ENCODE assay signal across 18 mouse cellular contexts in the genomic region with DNA sequence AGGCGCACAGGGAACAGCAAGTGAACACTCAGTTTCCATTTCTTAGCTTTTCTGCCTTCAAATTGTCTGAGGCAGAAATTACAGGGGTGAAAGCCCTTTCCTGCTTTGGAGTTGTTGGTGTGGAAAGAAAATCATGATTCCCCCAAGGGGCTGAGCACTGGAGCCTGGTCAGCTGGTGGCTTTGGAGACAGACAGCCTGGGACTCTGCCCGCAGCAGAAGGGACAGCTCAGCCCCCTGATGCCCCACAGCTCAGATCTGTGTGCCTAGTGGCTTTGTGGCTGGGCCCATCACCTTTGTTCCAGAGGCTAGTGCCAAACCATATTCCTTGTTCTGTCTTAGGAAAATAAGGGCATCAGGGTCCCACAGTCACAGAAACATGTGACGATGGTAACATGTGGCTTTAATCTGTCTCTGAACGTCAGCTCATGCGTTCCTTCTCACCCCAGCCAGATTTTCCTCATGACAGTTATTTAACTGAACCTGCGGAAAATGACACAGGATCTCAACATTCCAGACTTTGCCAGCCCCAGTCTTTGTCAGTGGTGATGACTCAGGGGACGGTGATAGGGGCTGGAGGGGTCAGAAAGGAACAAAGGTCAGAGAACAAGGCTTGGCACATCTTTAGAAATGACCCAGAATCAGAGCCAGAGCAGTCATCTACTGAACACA. TPM values are rescaled to one million over a fixed set of nuclear protein-coding genes. Genes with fewer than 3 reads are reported as not detected.
DNase-seq lines count a peak whose midpoint lies in the region; ATAC-seq lines count a peak whose summit lies in the region.
"Had no signal": no experiment of that assay in that cellular context is flagged by ENCODE, and none has a peak within 500 bp of the region (broad histone marks: within the 10 kb centered on the region; RNA-seq: fewer than 3 reads in every experiment).

No protein-coding gene starts in this region.

- no peak for ATAC-seq in heart, embryonic 12.5 days (ENCODE audit: insufficient number of reproducible peaks, low FRiP score)
- no peak for ATAC-seq in limb, embryonic 13.5 days (ENCODE audit: low FRiP score, low read depth)
- ATAC-seq: forebrain, embryonic 13.5 days had no signal

- no peak overlapping the region for H3K4me3 ChIP-seq in heart, embryonic 12.5 days
- no peak overlapping the region for H3K4me3 ChIP-seq in limb, embryonic 13.5 days
- H3K4me3 ChIP-seq: forebrain, embryonic 13.5 days; hindbrain, embryonic 15.5 days; kidney, embryonic 15.5 days; neural tube, embryonic 13.5 days; stomach, embryonic 15.5 days had no signal

- H3K9me3 ChIP-seq in heart, embryonic 12.5 days (replicated peaks), result no peaks in the 10 kb centered on the region
- H3K9me3 ChIP-seq in limb, embryonic 13.5 days, result no peaks in the 10 kb centered on the region
- H3K9me3 ChIP-seq: forebrain, embryonic 13.5 days; hindbrain, embryonic 15.5 days; kidney, embryonic 15.5 days; neural tube, embryonic 13.5 days; stomach, embryonic 15.5 days had no signal

- DNase-seq in adrenal gland, adult (ENCODE audit: inconsistent age in 2 of 2, low spot score in 1 of 2), result peak; percentile 60 to 66
- no peak for DNase-seq in adrenal gland, postnatal 25 days
- peak; percentile 38 for DNase-seq in heart, postnatal 4 days
- peak; percentile 50 for DNase-seq in NIH3T3 (ENCODE audit: low read depth)
- DNase-seq in thymus, adult 18-20 months, result no peak
- DNase-seq in natural killer cell, adult 2 months (ENCODE audit: low spot score in 2 of 2), result no peak
- DNase-seq: cerebellum, postnatal 14 days; gastrocnemius, postnatal 14 days; left cerebral cortex, postnatal 4 days; midbrain, embryonic 14.5 days; right cerebral cortex, postnatal 14 days had no signal

- H3K36me3 ChIP-seq in heart, embryonic 12.5 days, result no peaks in the 10 kb centered on the region
- no peaks in the 10 kb centered on the region for H3K36me3 ChIP-seq in limb, embryonic 13.5 days
- H3K36me3 ChIP-seq: hindbrain, embryonic 15.5 days; kidney, embryonic 15.5 days; neural tube, embryonic 13.5 days; stomach, embryonic 15.5 days had no signal

- no peak overlapping the region for H3K27ac ChIP-seq in heart, embryonic 12.5 days (ENCODE audit: poor library complexity, severe bottlenecking)
- H3K27ac ChIP-seq in limb, embryonic 13.5 days, result peak overlapping the region; percentile 61; the same call in 1 of the 2 replicates
- H3K27ac ChIP-seq: forebrain, embryonic 13.5 days; hindbrain, embryonic 15.5 days; kidney, embryonic 15.5 days; neural tube, embryonic 13.5 days; stomach, embryonic 15.5 days had no signal

- H3K27me3 ChIP-seq in heart, embryonic 12.5 days (replicated peaks), result no peaks in the 10 kb centered on the region
- H3K27me3 ChIP-seq in limb, embryonic 13.5 days, result no peaks in the 10 kb centered on the region
- H3K27me3 ChIP-seq: forebrain, embryonic 13.5 days; hindbrain, embryonic 15.5 days; kidney, embryonic 15.5 days; neural tube, embryonic 13.5 days; stomach, embryonic 15.5 days had no signal

- no peaks in the 10 kb centered on the region for H3K4me1 ChIP-seq in heart, embryonic 12.5 days (replicated peaks)
- H3K4me1 ChIP-seq in limb, embryonic 13.5 days, result peaks cover 11% of the 10 kb centered on the region
- H3K4me1 ChIP-seq: forebrain, embryonic 13.5 days; hindbrain, embryonic 15.5 days; kidney, embryonic 15.5 days; stomach, embryonic 15.5 days had no signal

- no peak overlapping the region for H3K9ac ChIP-seq in heart, embryonic 12.5 days
- H3K9ac ChIP-seq in limb, embryonic 13.5 days, result 0 out of 2 replicates have a peak overlapping the region, but pooled peaks have one; percentile 4
- H3K9ac ChIP-seq: forebrain, embryonic 13.5 days; hindbrain, embryonic 15.5 days; kidney, embryonic 15.5 days; neural tube, embryonic 13.5 days; stomach, embryonic 15.5 days had no signal

- no peak overlapping the region for H3K4me2 ChIP-seq in heart, embryonic 12.5 days
- H3K4me2 ChIP-seq in limb, embryonic 13.5 days (replicated peaks), result no peak overlapping the region
- H3K4me2 ChIP-seq: forebrain, embryonic 13.5 days; hindbrain, embryonic 15.5 days; kidney, embryonic 15.5 days; neural tube, embryonic 13.5 days; stomach, embryonic 15.5 days had no signal

- WGBS in heart, embryonic 12.5 days, result 40% methylated on average over 7 of the region's 7 CpGs
- 30% methylated on average over 7 of the region's 7 CpGs for WGBS in limb, embryonic 13.5 days

RNA-seq across cellular contexts. Expression of gene Fam198a, which starts 9.3 kb away (rescaled TPM):
- total RNA-seq in adrenal gland, postnatal 25 days (2021), result 2.0 and 2.9 TPM in 2 replicates
- total RNA-seq in heart, postnatal 4 days (2021), result under 1 TPM; 0.77 to 0.79 TPM
- 0.68 and 1.00 TPM in 2 replicates for polyA plus RNA-seq in heart, embryonic 12.5 days (2016; fragmentation: Nextera tagmentation; extraction: Ambion mirVana)
- 5.4 and 6.1 TPM in 2 replicates for polyA plus RNA-seq in limb, embryonic 13.5 days (2015; fragmentation: Nextera tagmentation; extraction: Ambion mirVana)

RNA-seq across cellular contexts. Expression of gene Pomgnt2, which starts 36.8 kb away (rescaled TPM):
- total RNA-seq in adrenal gland, postnatal 25 days (2021), result 16.3 and 21.3 TPM in 2 replicates
- total RNA-seq in heart, postnatal 4 days (2021), result 1 to 10 TPM; 7.8 to 7.9 TPM
- 14.3 and 14.7 TPM in 2 replicates for polyA plus RNA-seq in heart, embryonic 12.5 days (2016; fragmentation: Nextera tagmentation; extraction: Ambion mirVana)
- 15.2 and 16.0 TPM in 2 replicates for polyA plus RNA-seq in limb, embryonic 13.5 days (2015; fragmentation: Nextera tagmentation; extraction: Ambion mirVana)

RNA-seq across cellular contexts. Expression of gene Cyp8b1, which starts 44.0 kb away (rescaled TPM):
- total RNA-seq in adrenal gland, postnatal 25 days (2021), result 0.36 and 2.7 TPM in 2 replicates
- not detected for total RNA-seq in heart, postnatal 4 days (2021)
- polyA plus RNA-seq in heart, embryonic 12.5 days (2016; fragmentation: Nextera tagmentation; extraction: Ambion mirVana), result not detected in 2 replicates
- not detected in 2 replicates for polyA plus RNA-seq in limb, embryonic 13.5 days (2015; fragmentation: Nextera tagmentation; extraction: Ambion mirVana)
- total RNA-seq: gastrocnemius, postnatal 14 days; left cerebral cortex, postnatal 4 days had no signal
- polyA plus RNA-seq: forebrain, embryonic 13.5 days; hindbrain, embryonic 15.5 days; midbrain, embryonic 14.5 days; neural tube, embryonic 13.5 days had no signal

Comparison
In these comparisons a context has a peak if more than half of its experiments do, and no peak if none do; other contexts are left out.
1. DNase-seq: peak in adrenal gland, adult (2 of 2), heart, postnatal 4 days (single experiment) and NIH3T3 (single experiment); none in adrenal gland, postnatal 25 days (single experiment), thymus, adult 18-20 months (0 of 2) and natural killer cell, adult 2 months (0 of 2).